Mouse (Mus musculus) limb, embryonic 11.5 days (tissue): ENCODE measurements around the gene Naip6. TPM values are rescaled to one million over a fixed set of nuclear protein-coding genes. Genes with fewer than 3 reads are reported as not detected.

Experiments
- polyA plus RNA-seq: library from polyadenylated mRNA; unstranded; fragments of >200 nt; fragmentation: Nextera tagmentation; extraction: Ambion mirVana; gene quantifications from 2 replicates; pipeline ENCODE4 v1.2.1, GENCODE M21; 2014

Naip6 gene
- polyA plus RNA-seq, 1 experiment from 2014 or later: 0.07 TPM

Other genes with a start within 250 kb of the Naip6 start
- gene Bdp1, start 213.6 kb downstream of the Naip6 start, polyA plus RNA-seq: 27.5 and 31.4 TPM in 2 replicates
- gene Serf1, start 209.7 kb downstream of the Naip6 start, polyA plus RNA-seq: 248 and 260 TPM in 2 replicates
- 85.2 and 93.9 TPM in 2 replicates for gene Smn1, start 192.8 kb downstream of the Naip6 start, polyA plus RNA-seq
- gene Naip2, start 115.6 kb downstream of the Naip6 start, polyA plus RNA-seq: 0.19 and 0.41 TPM in 2 replicates
- gene Naip5, start 71.4 kb downstream of the Naip6 start, polyA plus RNA-seq: 0.25 TPM in 1 of 2 replicates, not detected in the other
- gene Naip1, start 135.2 kb upstream of the Naip6 start, polyA plus RNA-seq: not detected in 2 replicates
- gene Gtf2h2, start 174.9 kb upstream of the Naip6 start, polyA plus RNA-seq: 91.1 and 97.8 TPM in 2 replicates
- gene Ocln, start 235.0 kb upstream of the Naip6 start, polyA plus RNA-seq: 2.0 and 2.2 TPM in 2 replicates